Mouse (Mus musculus) kidney, postnatal 0 days (tissue): Measurements from ENCODE around the gene Padi6. TPM values are rescaled to one million over a fixed set of nuclear protein-coding genes. Genes with fewer than 3 reads are reported as not detected.
A peak's percentile ranks its signal among the peaks of the same experiment; 100 is the strongest.

Source experiments
- ATAC-seq: fragments of 200-750 bp; cut with Nextera tagmentation; replicated peaks from 2 replicates; pipeline ENCODE4 v1.8.0; 2017; ENCODE audit warnings: low read depth, moderate number of reproducible peaks, moderate TSS enrichment, moderate library complexity; ENCODE audit not compliant: low FRiP score
- DNase-seq: peaks from one replicate; pipeline ENCODE4 v3.0.0-alpha.2; 2016; ENCODE audit warnings: low spot score
- H3K27ac ChIP-seq: fragments of 300-500 bp; sonication (generic); 2 replicates; pipeline ENCODE4 v1.5.1; 2014; ENCODE audit warnings: mild to moderate bottlenecking
- H3K27me3 ChIP-seq: fragments of 300-500 bp; sonication (generic); 2 replicates; pipeline ENCODE4 v1.6.1; 2014; ENCODE audit warnings: low read length, mixed read lengths; ENCODE audit not compliant: insufficient read depth
- H3K36me3 ChIP-seq: fragments of 300-500 bp; sonication (generic); 2 replicates; pipeline ENCODE4 v1.6.1; 2014; ENCODE audit warnings: low read length, mixed read lengths; ENCODE audit not compliant: insufficient read depth
- H3K4me1 ChIP-seq: fragments of 300-500 bp; sonication (generic); replicated peaks from 2 replicates; pipeline ENCODE4 v1.6.1; 2014; ENCODE audit warnings: antibody characterized with exemption, low read length, mixed read lengths; ENCODE audit not compliant: insufficient read depth
- H3K4me2 ChIP-seq: fragments of 300-500 bp; sonication (generic); 2 replicates; pipeline ENCODE4 v1.6.1; 2014; ENCODE audit warnings: mild to moderate bottlenecking, low read length, moderate library complexity, mixed read lengths
- H3K4me3 ChIP-seq: fragments of 300-500 bp; sonication (generic); replicated peaks from 2 replicates; pipeline ENCODE4 v1.5.1; 2014; ENCODE audit warnings: low read depth, low read length
- H3K9ac ChIP-seq: fragments of 300-500 bp; sonication (generic); 2 replicates; pipeline ENCODE4 v1.6.1; 2014; ENCODE audit warnings: low read depth, low read length
- H3K9me3 ChIP-seq: fragments of 300-500 bp; sonication (generic); replicated peaks from 2 replicates; pipeline ENCODE4 v1.6.1; 2016; ENCODE audit warnings: low read length, inconsistent platforms, mixed read lengths
- CTCF ChIP-seq: IDR thresholded peaks from 2 replicates; pipeline ENCODE4 v1.5.1; 2016; ENCODE audit warnings: antibody characterized with exemption, low read depth, mild to moderate bottlenecking, moderate library complexity
- WGBS: fragments of 180-500 bp; shearing (Covaris S2); extraction: QIAGEN DNeasy Blood & Tissue Kit; methylation state at CpG from one replicate; pipeline ENCODE4 v1.1.7; 2014; 5-methylcytosine and 5-hydroxymethylcytosine counted together
- polyA plus RNA-seq: library from polyadenylated mRNA; unstranded; fragments of >200 nt; fragmentation: Nextera tagmentation; extraction: Ambion mirVana; gene quantifications from 2 replicates; pipeline ENCODE4 v1.2.1, GENCODE M21; 2015

The Padi6 gene
- polyA plus RNA-seq, 1 experiment from 2014 or later = 0.07 TPM

DNA sequence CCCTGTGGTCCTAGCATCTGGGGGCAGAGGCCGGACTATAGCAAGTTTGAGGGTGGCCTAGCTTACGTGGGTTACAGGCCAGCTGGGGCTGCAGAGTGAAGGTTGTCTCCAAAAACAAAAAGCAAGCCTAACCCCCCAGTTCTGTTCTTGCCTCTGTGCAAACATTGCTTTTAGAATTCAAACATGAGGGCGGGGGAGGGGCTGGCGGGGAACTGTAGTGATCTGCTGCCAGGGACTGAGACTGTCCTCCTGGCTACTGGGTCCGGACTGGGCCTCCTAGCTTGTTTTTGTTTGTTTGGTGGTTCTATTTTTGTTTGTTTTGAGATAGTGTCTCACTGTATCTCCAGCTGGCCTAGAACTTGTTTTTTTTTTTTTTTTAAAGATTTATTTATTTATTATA is 27.9 kb downstream of the Padi6 start:
- ATAC-seq = no peak
- WGBS = 80% methylated on average over 5 of the region's 5 CpGs
- Histone ChIP-seq H3K4me2 (no peak overlapping the region), H3K9me3 (no peaks in the 10 kb centered on the region), H3K4me1 (peaks cover 5% of the 10 kb centered on the region; the same call in 1 of the 2 replicates), H3K27me3 (no peaks in the 10 kb centered on the region), H3K9ac (no peak overlapping the region), H3K36me3 (peaks cover 79% of the 10 kb centered on the region), H3K27ac (no peak overlapping the region), H3K4me3 (no peak overlapping the region)
- DNase-seq = no peak
- TF ChIP-seq CTCF = no peak

DNA sequence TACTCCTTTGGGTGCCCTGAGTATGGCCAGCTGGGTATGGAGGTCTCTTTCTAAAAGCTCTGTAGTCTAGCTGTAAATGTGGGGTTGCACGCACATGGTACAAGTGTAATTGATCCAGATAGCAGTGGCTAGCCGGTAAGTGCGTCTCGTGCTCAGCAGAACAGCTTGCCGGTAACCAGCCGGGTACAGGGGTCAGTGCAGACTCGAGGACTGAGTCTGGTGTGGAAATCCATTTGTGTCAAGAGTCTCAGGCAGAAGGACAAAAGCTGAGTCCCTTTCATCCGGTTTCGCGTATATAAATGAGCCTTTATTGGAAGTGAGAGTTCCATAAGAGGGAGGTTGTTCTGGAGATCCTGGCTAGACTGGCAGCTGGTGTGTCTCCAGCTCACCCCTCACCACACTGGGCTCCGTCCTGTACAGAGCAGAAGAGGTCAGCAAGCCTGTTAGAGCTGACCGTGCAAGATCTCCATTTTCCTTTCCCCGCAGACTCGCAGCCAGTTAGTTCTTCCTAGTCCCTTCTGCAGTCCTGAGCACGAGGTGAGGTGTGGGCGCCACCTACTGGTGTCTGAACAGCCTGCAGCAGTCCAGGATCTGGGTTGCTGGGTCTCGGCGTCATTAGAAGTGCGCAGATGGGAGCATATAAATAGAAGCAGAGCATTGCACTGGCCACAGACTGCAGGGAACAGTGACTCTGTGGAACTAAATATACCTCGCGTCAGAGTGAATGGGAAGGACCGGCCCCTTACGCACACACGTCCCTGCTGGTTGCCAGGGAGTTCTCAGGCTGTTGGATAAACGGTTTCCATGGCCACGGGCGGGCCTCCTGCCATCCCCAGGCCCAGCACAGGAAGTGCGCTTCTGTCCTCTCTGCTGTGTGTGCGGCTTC is 28.7 kb downstream of the Padi6 start:
- H3K4me2 ChIP-seq = no peak overlapping the region
- WGBS = 49% methylated on average over 29 of the region's 29 CpGs
- no peak overlapping the region for H3K4me3 ChIP-seq
- no peaks in the 10 kb centered on the region for H3K27me3 ChIP-seq
- no peaks in the 10 kb centered on the region for H3K9me3 ChIP-seq
- TF ChIP-seq CTCF = peak; percentile 99
- ATAC-seq (peak; percentile 79), DNase-seq (peak; percentile 94)
- H3K9ac ChIP-seq = no peak overlapping the region
- peak overlapping the region; percentile 42; the same call in 1 of the 2 replicates for H3K27ac ChIP-seq
- peaks cover 81% of the 10 kb centered on the region for H3K36me3 ChIP-seq
- peaks cover 5% of the 10 kb centered on the region; the same call in 1 of the 2 replicates for H3K4me1 ChIP-seq

DNA sequence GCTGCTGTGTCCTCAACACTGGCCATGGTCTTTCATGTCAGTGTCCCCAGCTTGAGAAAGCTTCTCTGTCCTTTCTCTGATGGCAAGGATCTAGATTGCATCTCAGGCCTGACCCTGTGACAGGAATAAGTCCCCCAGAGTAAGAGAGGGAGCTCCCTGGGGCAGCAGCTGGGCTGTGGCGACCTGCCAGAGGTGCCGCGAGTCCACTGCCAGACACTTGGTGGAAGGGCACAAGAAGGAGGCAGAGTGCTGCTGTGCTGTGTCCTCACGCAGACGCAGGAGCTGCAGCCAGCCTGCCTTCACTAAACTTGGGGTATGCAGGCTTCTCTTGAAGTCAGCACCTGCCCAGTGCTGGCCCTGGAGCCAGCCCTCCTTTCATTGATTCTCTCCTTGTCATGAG is 31.1 kb downstream of the Padi6 start:
- no peaks in the 10 kb centered on the region for H3K9me3 ChIP-seq
- no peak overlapping the region for H3K4me2 ChIP-seq
- H3K27me3 ChIP-seq = no peaks in the 10 kb centered on the region
- H3K9ac ChIP-seq = no peak overlapping the region
- no peak for TF ChIP-seq CTCF
- WGBS = 79% methylated on average over 5 of the region's 5 CpGs
- DNase-seq (no peak), ATAC-seq (no peak)
- no peak overlapping the region for H3K4me3 ChIP-seq
- peaks cover 5% of the 10 kb centered on the region; the same call in 1 of the 2 replicates for H3K4me1 ChIP-seq
- H3K36me3 ChIP-seq = peaks cover 60% of the 10 kb centered on the region
- H3K27ac ChIP-seq = no peak overlapping the region

DNA sequence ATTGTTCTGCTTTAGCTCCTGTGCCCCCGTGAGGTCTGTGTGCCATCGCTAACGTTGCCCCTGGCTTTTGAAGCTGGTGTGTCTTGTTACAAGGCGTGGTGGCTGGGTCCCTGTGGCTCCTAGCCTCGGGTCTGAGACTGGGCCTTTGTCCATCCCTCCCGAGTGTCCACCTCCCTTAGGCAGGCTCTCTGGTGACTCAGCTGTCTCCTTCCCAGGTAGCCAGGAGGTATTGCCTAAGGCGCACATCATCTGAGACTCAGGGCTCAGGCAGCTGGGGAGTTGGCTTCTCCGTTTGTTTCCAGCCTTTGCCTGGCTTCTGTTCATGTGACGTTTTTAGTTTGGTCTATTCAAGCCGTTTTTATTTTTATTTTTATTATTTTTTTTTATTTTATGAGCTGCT is 31.7 kb downstream of the Padi6 start:
- 75% methylated on average over 10 of the region's 10 CpGs for WGBS
- peaks cover 55% of the 10 kb centered on the region for H3K36me3 ChIP-seq
- no peaks in the 10 kb centered on the region for H3K27me3 ChIP-seq
- no peak overlapping the region for H3K4me3 ChIP-seq
- no peak overlapping the region for H3K27ac ChIP-seq
- no peak for DNase-seq
- H3K4me2 ChIP-seq = no peak overlapping the region
- ATAC-seq = no peak
- no peak overlapping the region for H3K9ac ChIP-seq
- H3K4me1 ChIP-seq = peaks cover 5% of the 10 kb centered on the region; the same call in 1 of the 2 replicates
- no peaks in the 10 kb centered on the region for H3K9me3 ChIP-seq
- no peak for TF ChIP-seq CTCF

DNA sequence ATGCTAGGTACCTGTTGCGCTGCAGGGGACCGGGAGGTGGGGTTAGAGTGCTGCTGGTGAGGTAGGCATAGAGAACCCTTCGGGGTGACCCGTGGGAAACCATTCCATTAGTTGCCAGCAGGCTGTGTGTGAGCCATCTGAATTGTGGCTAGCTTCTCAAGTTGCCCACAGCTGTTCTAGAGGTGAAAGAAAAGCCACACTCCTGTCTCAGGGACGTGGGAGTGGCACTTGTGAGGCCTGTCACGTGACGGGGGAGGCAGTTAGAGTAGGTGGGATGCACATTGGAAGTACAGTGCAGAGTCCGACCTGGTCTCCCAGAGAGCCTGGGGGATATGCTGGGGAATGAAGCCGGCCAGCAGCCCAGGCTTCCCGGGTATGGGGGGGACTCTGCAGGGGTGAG is 32.8 kb downstream of the Padi6 start:
- no peak for TF ChIP-seq CTCF
- Histone ChIP-seq H3K27ac (no peak overlapping the region), H3K9ac (no peak overlapping the region), H3K9me3 (no peaks in the 10 kb centered on the region), H3K4me1 (peaks cover 5% of the 10 kb centered on the region; the same call in 1 of the 2 replicates), H3K27me3 (no peaks in the 10 kb centered on the region), H3K4me2 (no peak overlapping the region), H3K36me3 (peaks cover 47% of the 10 kb centered on the region), H3K4me3 (no peak overlapping the region)
- WGBS = 68% methylated on average over 10 of the region's 10 CpGs
- ATAC-seq (no peak), DNase-seq (no peak)

DNA sequence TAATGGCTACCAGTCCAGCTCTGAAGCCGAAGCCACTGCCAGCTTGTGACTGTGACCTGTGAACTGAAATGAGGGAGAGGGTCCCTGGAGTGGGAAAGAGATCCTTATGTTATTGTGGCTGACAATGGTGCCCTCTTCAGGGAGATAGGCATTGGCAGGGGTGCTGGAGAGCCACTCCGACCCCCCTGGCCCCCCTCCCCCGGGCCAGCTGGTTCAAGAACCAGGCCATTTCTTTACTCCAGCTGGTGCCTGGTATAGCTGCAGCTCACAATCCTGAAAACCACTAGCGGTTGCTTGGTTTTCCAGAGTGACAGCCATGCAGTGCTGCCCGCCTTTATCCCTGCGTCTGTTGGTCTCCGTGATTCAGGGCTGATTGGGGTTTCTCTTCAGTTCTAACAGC is 33.3 kb downstream of the Padi6 start:
- no peaks in the 10 kb centered on the region for H3K27me3 ChIP-seq
- peaks cover 2% of the 10 kb centered on the region for H3K4me1 ChIP-seq
- WGBS = 80% methylated on average over 7 of the region's 7 CpGs
- H3K4me2 ChIP-seq = no peak overlapping the region
- no peak for DNase-seq
- no peaks in the 10 kb centered on the region for H3K9me3 ChIP-seq
- no peak for TF ChIP-seq CTCF
- H3K9ac ChIP-seq = no peak overlapping the region
- no peak overlapping the region for H3K4me3 ChIP-seq
- H3K27ac ChIP-seq = no peak overlapping the region
- no peak for ATAC-seq
- H3K36me3 ChIP-seq = peaks cover 42% of the 10 kb centered on the region
